Mouse (Mus musculus): ENCODE measurements at regions not wholly inside any gene's neighbourhood (a gene's known extent, or its start where the extent isn't known, plus 50 kb on each side); places are given as distances from the start of the nearest gene placed in this dataset.

- WGBS: 58% methylated on average over 2 of the region's 2 CpGs
- peaks cover 17% of the 10 kb centered on the region for H3K4me1 ChIP-seq (ENCODE audit: insufficient read depth)
- H3K9me3 ChIP-seq (ENCODE audit: low read depth, low read length): no peaks in the 10 kb centered on the region
- DNase-seq (no peak), ATAC-seq (ENCODE audit: insufficient read depth) (no peak)
- H3K36me3 ChIP-seq (ENCODE audit: insufficient read depth): no peaks in the 10 kb centered on the region
- H3K27ac ChIP-seq (ENCODE audit: low read depth): no peak overlapping the region
- no peak overlapping the region for H3K9ac ChIP-seq
- H3K27me3 ChIP-seq (ENCODE audit: insufficient read depth, low read length): no peaks in the 10 kb centered on the region
- TF ChIP-seq CTCF (IDR thresholded peaks at IDR 0.05; ENCODE audit: low read depth): no peak
- no peak overlapping the region for H3K4me3 ChIP-seq (ENCODE audit: low read depth, low read length)
- no peak overlapping the region for H3K4me2 ChIP-seq
These were observed 168.3 kb upstream of the Camk1g start for GRCm38 (mm10) chr1:193538425-193538824.

GRCm38 (mm10) chr1:193537616-193538015 is 167.5 kb upstream of the Camk1g start:
- no peak for ATAC-seq (ENCODE audit: insufficient read depth)
- no peak for TF ChIP-seq CTCF (IDR thresholded peaks at IDR 0.05; ENCODE audit: low read depth)
- Histone ChIP-seq H3K4me2 (no peak overlapping the region), H3K27me3 (ENCODE audit: insufficient read depth, low read length) (no peaks in the 10 kb centered on the region), H3K9ac (no peak overlapping the region), H3K9me3 (ENCODE audit: low read depth, low read length) (no peaks in the 10 kb centered on the region), H3K27ac (ENCODE audit: low read depth) (no peak overlapping the region), H3K4me1 (ENCODE audit: insufficient read depth) (peaks cover 17% of the 10 kb centered on the region), H3K36me3 (ENCODE audit: insufficient read depth) (no peaks in the 10 kb centered on the region), H3K4me3 (ENCODE audit: low read depth, low read length) (no peak overlapping the region)
- DNase-seq: no peak
- 85% methylated on average over 5 of the region's 5 CpGs for WGBS

- TF ChIP-seq CTCF (IDR thresholded peaks at IDR 0.05; ENCODE audit: low read depth): no peak
These were observed 166.5 kb upstream of the Camk1g start for GRCm38 (mm10) chr1:193536552-193536951.

GRCm38 (mm10) chr1:193534449-193534848 is 164.4 kb upstream of the Camk1g start:
- Histone ChIP-seq H3K27me3 (ENCODE audit: insufficient read depth, low read length) (no peaks in the 10 kb centered on the region), H3K9me3 (ENCODE audit: low read depth, low read length) (no peaks in the 10 kb centered on the region), H3K9ac (no peak overlapping the region), H3K4me2 (no peak overlapping the region), H3K36me3 (ENCODE audit: insufficient read depth) (no peaks in the 10 kb centered on the region), H3K4me1 (ENCODE audit: insufficient read depth) (peaks cover 9% of the 10 kb centered on the region; the same call in 1 of the 2 replicates), H3K4me3 (ENCODE audit: low read depth, low read length) (no peak overlapping the region), H3K27ac (ENCODE audit: low read depth) (no peak overlapping the region)
- TF ChIP-seq CTCF (IDR thresholded peaks at IDR 0.05; ENCODE audit: low read depth): no peak
- ATAC-seq (ENCODE audit: insufficient read depth) (no peak), DNase-seq (no peak)
- WGBS: 66% methylated on average over 4 of the region's 4 CpGs

More at GRCm38 (mm10) chr1:193536552-193536951, 166.5 kb upstream of the Camk1g start:
- ATAC-seq (ENCODE audit: insufficient read depth) (no peak), DNase-seq (no peak)
- Histone ChIP-seq H3K4me2 (no peak overlapping the region), H3K27ac (ENCODE audit: low read depth) (no peak overlapping the region), H3K9me3 (ENCODE audit: low read depth, low read length) (no peaks in the 10 kb centered on the region), H3K36me3 (ENCODE audit: insufficient read depth) (no peaks in the 10 kb centered on the region), H3K4me1 (ENCODE audit: insufficient read depth) (peaks cover 15% of the 10 kb centered on the region), H3K9ac (no peak overlapping the region), H3K4me3 (ENCODE audit: low read depth, low read length) (no peak overlapping the region), H3K27me3 (ENCODE audit: insufficient read depth, low read length) (no peaks in the 10 kb centered on the region)

- Histone ChIP-seq H3K4me3 (ENCODE audit: low read depth, low read length) (no peak overlapping the region), H3K9ac (no peak overlapping the region), H3K36me3 (ENCODE audit: insufficient read depth) (no peaks in the 10 kb centered on the region), H3K9me3 (ENCODE audit: low read depth, low read length) (no peaks in the 10 kb centered on the region), H3K4me1 (ENCODE audit: insufficient read depth) (peaks cover 4% of the 10 kb centered on the region; the same call in 1 of the 2 replicates), H3K27ac (ENCODE audit: low read depth) (no peak overlapping the region), H3K4me2 (no peak overlapping the region), H3K27me3 (ENCODE audit: insufficient read depth, low read length) (no peaks in the 10 kb centered on the region)
- WGBS: 34% methylated on average over 3 of the region's 3 CpGs
- TF ChIP-seq CTCF (IDR thresholded peaks at IDR 0.05; ENCODE audit: low read depth): no peak
- DNase-seq: no peak
- no peak for ATAC-seq (ENCODE audit: insufficient read depth)
These were observed 156.4 kb upstream of the Camk1g start for GRCm38 (mm10) chr1:193526501-193526900.

GRCm38 (mm10) chr1:193522007-193522406 is 151.9 kb upstream of the Camk1g start:
- Histone ChIP-seq H3K27ac (ENCODE audit: low read depth) (no peak overlapping the region), H3K9me3 (ENCODE audit: low read depth, low read length) (no peaks in the 10 kb centered on the region), H3K9ac (no peak overlapping the region), H3K4me3 (ENCODE audit: low read depth, low read length) (no peak overlapping the region), H3K36me3 (ENCODE audit: insufficient read depth) (no peaks in the 10 kb centered on the region), H3K4me1 (ENCODE audit: insufficient read depth) (peaks cover 4% of the 10 kb centered on the region; the same call in 1 of the 2 replicates), H3K4me2 (no peak overlapping the region), H3K27me3 (ENCODE audit: insufficient read depth, low read length) (no peaks in the 10 kb centered on the region)
- DNase-seq (no peak), ATAC-seq (ENCODE audit: insufficient read depth) (0 out of 2 replicates have a peak, but pooled peaks have one; percentile 31)
- no peak for TF ChIP-seq CTCF (IDR thresholded peaks at IDR 0.05; ENCODE audit: low read depth)
- WGBS: 50% methylated on average over 2 of the region's 2 CpGs

GRCm38 (mm10) chr1:193518840-193519239 is 148.7 kb upstream of the Camk1g start:
- no peak for TF ChIP-seq CTCF (IDR thresholded peaks at IDR 0.05; ENCODE audit: low read depth)
- ATAC-seq (ENCODE audit: insufficient read depth) (no peak), DNase-seq (no peak)
- Histone ChIP-seq H3K9me3 (ENCODE audit: low read depth, low read length) (no peaks in the 10 kb centered on the region), H3K4me1 (ENCODE audit: insufficient read depth) (peaks cover 11% of the 10 kb centered on the region; the same call in 1 of the 2 replicates), H3K36me3 (ENCODE audit: insufficient read depth) (no peaks in the 10 kb centered on the region), H3K27me3 (ENCODE audit: insufficient read depth, low read length) (no peaks in the 10 kb centered on the region), H3K27ac (ENCODE audit: low read depth) (peak overlapping the region; percentile 21), H3K4me3 (ENCODE audit: low read depth, low read length) (no peak overlapping the region), H3K4me2 (no peak overlapping the region), H3K9ac (no peak overlapping the region)
- 63% methylated on average over 1 of the region's 1 CpGs for WGBS

- TF ChIP-seq CTCF (IDR thresholded peaks at IDR 0.05; ENCODE audit: low read depth): no peak
- Histone ChIP-seq H3K27me3 (ENCODE audit: insufficient read depth, low read length) (no peaks in the 10 kb centered on the region), H3K36me3 (ENCODE audit: insufficient read depth) (no peaks in the 10 kb centered on the region), H3K27ac (ENCODE audit: low read depth) (peak overlapping the region; percentile 21; the same call in 1 of the 2 replicates), H3K9me3 (ENCODE audit: low read depth, low read length) (no peaks in the 10 kb centered on the region), H3K9ac (no peak overlapping the region), H3K4me2 (no peak overlapping the region), H3K4me3 (ENCODE audit: low read depth, low read length) (no peak overlapping the region), H3K4me1 (ENCODE audit: insufficient read depth) (peaks cover 8% of the 10 kb centered on the region; the same call in 1 of the 2 replicates)
- WGBS: 52% methylated on average over 4 of the region's 4 CpGs
- ATAC-seq (ENCODE audit: insufficient read depth): no peak
- no peak for DNase-seq
These were observed 147.9 kb upstream of the Camk1g start for GRCm38 (mm10) chr1:193517968-193518367.

Measured in lung, embryonic 14.5 days (tissue).